Mouse (Mus musculus) megakaryocyte, embryonic 14.5 days (primary cell): Measurements from ENCODE around the gene Setd4.

Experiments used
- FLI1 ChIP-seq: IDR thresholded peaks from 2 replicates; pipeline ENCODE4 v1.6.1; 2012; ENCODE audit warnings: low read length, inconsistent platforms, mixed read lengths
- GATA1 ChIP-seq: IDR thresholded peaks from 3 replicates; pipeline ENCODE4 v1.6.1; 2012; ENCODE audit warnings: mixed read lengths, low read length, inconsistent platforms, borderline replicate concordance

DNA sequence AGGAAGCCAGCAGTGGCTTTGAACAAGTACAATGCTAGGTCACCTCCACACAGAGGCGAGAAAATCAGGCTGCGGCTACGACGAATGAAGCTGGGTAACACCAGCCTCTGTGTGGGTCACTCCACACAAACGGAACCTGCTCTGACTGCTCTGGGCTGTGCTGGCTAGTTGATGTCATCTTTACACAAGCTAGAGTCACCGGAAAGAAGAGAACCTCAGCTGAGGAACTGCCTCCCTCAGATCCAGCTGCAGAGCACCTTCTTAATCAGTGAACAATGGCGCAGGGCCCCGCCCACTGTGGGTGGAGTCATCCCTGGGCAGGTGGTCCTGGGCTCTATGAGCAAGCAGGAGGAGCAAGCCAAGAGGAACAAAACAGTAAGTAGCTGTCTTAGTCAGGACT, 17.5 kb downstream of the Setd4 start:
- TF ChIP-seq GATA1: no peak
- no peak for TF ChIP-seq FLI1
